Mouse (Mus musculus) WW6 (cell line): Measurements from ENCODE around the gene Gm20937.
"Not testable (repeated sequence)": the region's sequence is repeated elsewhere in the genome, so short reads cannot be mapped to it uniquely, and the experiment has no call there.

Source experiments
- DNase-seq: peaks from one replicate; pipeline ENCODE4 v3.0.0-alpha.2; 2013; ENCODE audit warnings: low read depth, low spot score

Gm20937 gene

GRCm38 (mm10) chrY:68294798-68295197 is at the start of gene Gm20937:
Gene Gm20937, minus strand, starts transcription at chrY:68294898.
- DNase-seq = not testable (repeated sequence)
